In the genomic region with DNA sequence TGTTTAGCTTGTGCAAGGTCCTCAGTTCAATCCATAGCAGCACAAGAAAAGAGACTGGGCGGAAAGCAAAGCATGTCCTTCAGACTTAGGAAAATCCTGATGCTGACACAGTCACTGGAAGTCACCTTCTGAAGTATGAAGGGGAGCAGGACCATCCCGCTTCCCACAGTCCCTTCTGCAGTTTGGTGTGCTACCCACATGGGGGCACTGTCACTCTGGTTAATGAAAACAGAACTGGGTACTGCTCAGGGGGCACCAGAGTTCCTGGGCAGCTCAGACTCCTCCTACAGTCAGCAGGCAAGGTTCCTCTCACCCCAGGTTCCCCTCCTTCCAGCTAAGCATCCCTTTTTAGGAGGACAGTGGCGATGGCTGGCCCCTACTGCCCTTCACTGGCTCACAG, we compare ENCODE assay signal across 8 mouse cellular contexts. TPM values are rescaled to one million over a fixed set of nuclear protein-coding genes. Genes with fewer than 3 reads are reported as not detected.
DNase-seq lines count a peak whose midpoint lies in the region.

No protein-coding gene starts in this region.

- DNase-seq in heart, postnatal 4 days: peak; percentile 67
- no peak for DNase-seq in heart, embryonic 10.5 days (ENCODE audit: low spot score)
- DNase-seq in right cerebral cortex, adult 2 months (ENCODE audit: low spot score in 2 of 2): peak; percentile 33 to 43
- no peak for DNase-seq in right cerebral cortex, adult 18-20 months
- DNase-seq in cerebellum, adult 9-10 months: peak; percentile 65
- peak; percentile 35 to 51 for DNase-seq in layer of hippocampus, postnatal 14 days (ENCODE audit: low spot score in 2 of 2)
- DNase-seq in thymus, postnatal 0 days (ENCODE audit: low spot score): peak; percentile 31
- no peak for DNase-seq in urinary bladder, postnatal 10 days (ENCODE audit: low spot score)

- WGBS in heart, embryonic 10.5 days: 38% methylated on average over 3 of the region's 3 CpGs

- H3K27me3 ChIP-seq in heart, embryonic 10.5 days (ENCODE audit: insufficient read depth, poor library complexity, severe bottlenecking): 0 out of 2 replicates have a peak, but pooled peaks cover 4% of the 10 kb centered on the region

- no peak overlapping the region for H3K27ac ChIP-seq in heart, embryonic 10.5 days

- H3K4me1 ChIP-seq in heart, embryonic 10.5 days: peaks cover 50% of the 10 kb centered on the region

- no peaks in the 10 kb centered on the region for H3K36me3 ChIP-seq in heart, embryonic 10.5 days

- no peak overlapping the region for H3K4me3 ChIP-seq in heart, embryonic 10.5 days

- no peaks in the 10 kb centered on the region for H3K9me3 ChIP-seq in heart, embryonic 10.5 days

RNA-seq across cellular contexts. Expression of gene Papolb, which starts 30.9 kb away (rescaled TPM):
- total RNA-seq in heart, postnatal 4 days (2021): under 1 TPM; 0.18 to 0.19 TPM
- 0.39 and 0.50 TPM in 2 replicates for polyA plus RNA-seq in heart, embryonic 10.5 days (2016; fragmentation: Nextera tagmentation; extraction: Ambion mirVana)
- under 1 TPM; 0.38 to 0.85 TPM for total RNA-seq in layer of hippocampus, postnatal 14 days (2021)
- not detected in 2 replicates for polyA plus RNA-seq in thymus, postnatal 0 days (2015; fragmentation: Nextera tagmentation; extraction: Ambion mirVana)

RNA-seq across cellular contexts. Expression of gene Ap5z1, which starts 35.2 kb away (rescaled TPM):
- 1 to 10 TPM; 6.0 to 8.2 TPM for total RNA-seq in heart, postnatal 4 days (2021)
- polyA plus RNA-seq in heart, embryonic 10.5 days (2016; fragmentation: Nextera tagmentation; extraction: Ambion mirVana): 8.7 and 11.1 TPM in 2 replicates
- 10 to 100 TPM; 18.3 to 19.1 TPM for total RNA-seq in layer of hippocampus, postnatal 14 days (2021)
- 8.1 and 9.3 TPM in 2 replicates for polyA plus RNA-seq in thymus, postnatal 0 days (2015; fragmentation: Nextera tagmentation; extraction: Ambion mirVana)

RNA-seq across cellular contexts. Expression of gene Radil, which starts 51.9 kb away (rescaled TPM):
- total RNA-seq in heart, postnatal 4 days (2021): 1 to 10 TPM; 3.7 to 5.6 TPM
- polyA plus RNA-seq in heart, embryonic 10.5 days (2016; fragmentation: Nextera tagmentation; extraction: Ambion mirVana): 10.9 and 14.4 TPM in 2 replicates
- 10 to 100 TPM; 12.8 to 13.4 TPM for total RNA-seq in layer of hippocampus, postnatal 14 days (2021)
- 0.39 and 0.44 TPM in 2 replicates for polyA plus RNA-seq in thymus, postnatal 0 days (2015; fragmentation: Nextera tagmentation; extraction: Ambion mirVana)

Comparison
In these comparisons a context has a peak if more than half of its experiments do, and no peak if none do; other contexts are left out.
1. DNase-seq: peak in heart, postnatal 4 days (single experiment), right cerebral cortex, adult 2 months (2 of 2), cerebellum, adult 9-10 months (single experiment), layer of hippocampus, postnatal 14 days (2 of 2) and thymus, postnatal 0 days (single experiment); none in heart, embryonic 10.5 days (single experiment), right cerebral cortex, adult 18-20 months (single experiment) and urinary bladder, postnatal 10 days (single experiment).